Mouse (Mus musculus): ENCODE measurements around the gene Snx18. TPM values are rescaled to one million over a fixed set of nuclear protein-coding genes. Genes with fewer than 3 reads are reported as not detected.
A peak's percentile ranks its signal among the peaks of the same experiment; 100 is the strongest.

Gene Snx18
- polyA plus RNA-seq, 1 experiment = 13.7 TPM

DNA sequence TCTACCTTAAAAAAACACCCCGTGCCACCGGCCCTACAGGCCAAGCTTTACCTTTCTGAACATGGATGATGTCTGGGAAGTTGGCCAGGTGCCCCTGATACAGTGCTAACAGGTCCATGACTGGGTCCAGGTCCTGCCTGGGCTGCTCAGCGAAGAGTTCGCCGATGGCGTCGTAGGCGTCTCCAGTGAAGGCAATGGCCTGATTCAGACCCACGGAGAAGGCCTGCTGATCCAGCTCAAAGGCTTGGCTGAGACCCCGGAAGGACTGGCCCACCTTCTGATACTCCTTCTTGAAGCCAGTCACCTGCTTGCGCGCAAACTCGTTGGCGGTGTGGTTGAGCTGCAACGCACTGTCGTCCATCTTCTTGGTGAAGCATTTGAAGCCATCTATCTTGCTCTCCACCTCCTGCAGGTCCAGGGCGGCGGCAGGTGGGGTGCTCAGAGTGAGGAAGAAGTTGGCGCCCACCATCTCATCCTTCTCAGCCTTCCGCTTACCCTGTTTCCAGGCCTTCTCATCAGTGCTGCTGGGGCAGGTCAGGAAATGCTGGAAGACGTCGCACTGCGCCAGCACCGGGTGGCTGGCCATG lies 1.5 kb downstream of the Snx18 start:
- H3K27me3 ChIP-seq (ENCODE audit: control insufficient read depth, insufficient read depth, low read length) = no peaks in the 10 kb centered on the region
- DNase-seq (ENCODE audit: low read depth in 1 of 2, low spot score in 2 of 2) = peak in 1 of 2 experiments; percentile 14
- H3K4me3 ChIP-seq (ENCODE audit: extremely low read depth, insufficient read depth, insufficient read length) = peak overlapping the region; percentile 90
- peaks cover 13% of the 10 kb centered on the region for H3K4me1 ChIP-seq (ENCODE audit: control insufficient read depth, insufficient read depth, insufficient read length)
- WGBS = 74% methylated on average over 24 of the region's 24 CpGs
- no peak for TF ChIP-seq CTCF (IDR thresholded peaks at IDR 0.05; ENCODE audit: extremely low read depth, insufficient read depth, insufficient read length, insufficient replicate concordance)
- H3K36me3 ChIP-seq (ENCODE audit: control insufficient read depth, insufficient read depth, low read length) = peaks cover 1% of the 10 kb centered on the region; the same call in 1 of the 2 replicates
- H3K27ac ChIP-seq (ENCODE audit: insufficient read depth, low read length) = peak overlapping the region; percentile 56

DNA sequence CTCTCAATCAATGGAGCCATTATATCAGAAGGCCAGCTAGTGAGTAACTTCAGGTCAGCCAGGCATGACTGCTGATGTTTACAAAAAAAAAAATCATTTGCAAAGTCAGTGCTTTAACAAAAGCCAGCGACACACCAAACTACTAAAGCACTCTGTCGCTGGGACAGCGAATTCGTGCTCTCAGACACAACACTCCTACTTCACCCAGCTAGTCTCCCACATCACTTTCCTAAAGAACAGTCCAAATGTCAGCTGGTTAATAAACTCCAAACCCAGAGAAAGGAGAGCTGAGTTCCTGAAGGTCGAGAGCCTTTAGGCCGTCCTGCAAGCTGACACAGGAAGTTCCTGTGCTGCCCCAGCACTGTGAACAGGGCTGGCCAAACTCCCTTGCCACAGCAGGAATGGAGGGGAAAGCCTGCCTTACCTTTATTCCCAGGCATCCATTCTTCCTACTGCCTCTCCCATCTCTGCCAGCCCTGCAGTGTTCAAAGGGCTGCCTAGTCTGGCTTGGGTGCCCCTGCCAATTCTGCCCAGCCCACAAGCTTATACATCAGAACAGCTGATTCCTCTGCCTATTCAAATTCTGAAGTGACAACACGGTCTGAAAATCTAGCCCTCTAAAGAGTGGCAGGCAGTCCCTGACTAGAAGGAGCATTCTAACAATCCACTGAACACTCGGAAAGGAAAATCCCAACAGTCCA lies 2.2 kb downstream of the Snx18 start:
- DNase-seq (ENCODE audit: low read depth in 1 of 2, low spot score in 2 of 2) = no peak
- H3K27me3 ChIP-seq (ENCODE audit: control insufficient read depth, insufficient read depth, low read length) = no peaks in the 10 kb centered on the region
- H3K4me3 ChIP-seq (ENCODE audit: extremely low read depth, insufficient read depth, insufficient read length) = peak overlapping the region; percentile 90
- H3K27ac ChIP-seq (ENCODE audit: insufficient read depth, low read length) = peak overlapping the region; percentile 59
- H3K36me3 ChIP-seq (ENCODE audit: control insufficient read depth, insufficient read depth, low read length) = peaks cover 1% of the 10 kb centered on the region; the same call in 1 of the 2 replicates
- TF ChIP-seq POLR2A (IDR thresholded peaks at IDR 0.05; ENCODE audit: low read depth, low read length) (no peak), CTCF (IDR thresholded peaks at IDR 0.05; ENCODE audit: extremely low read depth, insufficient read depth, insufficient read length, insufficient replicate concordance) (no peak)
- WGBS = 20% methylated on average over 8 of the region's 8 CpGs
- peaks cover 13% of the 10 kb centered on the region for H3K4me1 ChIP-seq (ENCODE audit: control insufficient read depth, insufficient read depth, insufficient read length)

DNA sequence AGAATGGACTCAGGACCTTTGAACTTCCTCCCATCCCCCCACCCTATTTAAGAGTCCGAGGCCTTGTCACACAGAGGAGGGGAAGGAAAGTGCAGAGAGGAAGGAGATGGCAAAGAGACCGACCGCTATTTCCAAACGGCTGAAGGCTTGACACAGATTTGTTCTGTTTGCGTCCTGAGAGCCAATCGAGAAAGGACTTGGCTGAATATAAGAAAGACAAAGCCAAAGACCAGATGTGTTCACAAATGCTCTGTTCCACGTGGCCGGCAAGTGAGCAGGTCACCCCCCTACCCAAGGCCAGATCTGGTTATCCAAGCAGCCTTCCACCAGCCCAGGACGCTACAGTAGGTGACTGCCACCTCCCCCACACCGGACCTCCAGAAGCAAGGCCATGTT lies 2.8 kb downstream of the Snx18 start:
- Histone ChIP-seq H3K36me3 (ENCODE audit: control insufficient read depth, insufficient read depth, low read length) (peaks cover 1% of the 10 kb centered on the region; the same call in 1 of the 2 replicates), H3K4me3 (ENCODE audit: extremely low read depth, insufficient read depth, insufficient read length) (peak overlapping the region; percentile 90), H3K27ac (ENCODE audit: insufficient read depth, low read length) (peak overlapping the region; percentile 59), H3K4me1 (ENCODE audit: control insufficient read depth, insufficient read depth, insufficient read length) (peaks cover 13% of the 10 kb centered on the region), H3K27me3 (ENCODE audit: control insufficient read depth, insufficient read depth, low read length) (no peaks in the 10 kb centered on the region)
- 6% methylated on average over 10 of the region's 10 CpGs for WGBS
- TF ChIP-seq POLR2A (IDR thresholded peaks at IDR 0.05; ENCODE audit: low read depth, low read length) (no peak), CTCF (IDR thresholded peaks at IDR 0.05; ENCODE audit: extremely low read depth, insufficient read depth, insufficient read length, insufficient replicate concordance) (no peak)
- DNase-seq (ENCODE audit: low read depth in 1 of 2, low spot score in 2 of 2) = no peak

DNA sequence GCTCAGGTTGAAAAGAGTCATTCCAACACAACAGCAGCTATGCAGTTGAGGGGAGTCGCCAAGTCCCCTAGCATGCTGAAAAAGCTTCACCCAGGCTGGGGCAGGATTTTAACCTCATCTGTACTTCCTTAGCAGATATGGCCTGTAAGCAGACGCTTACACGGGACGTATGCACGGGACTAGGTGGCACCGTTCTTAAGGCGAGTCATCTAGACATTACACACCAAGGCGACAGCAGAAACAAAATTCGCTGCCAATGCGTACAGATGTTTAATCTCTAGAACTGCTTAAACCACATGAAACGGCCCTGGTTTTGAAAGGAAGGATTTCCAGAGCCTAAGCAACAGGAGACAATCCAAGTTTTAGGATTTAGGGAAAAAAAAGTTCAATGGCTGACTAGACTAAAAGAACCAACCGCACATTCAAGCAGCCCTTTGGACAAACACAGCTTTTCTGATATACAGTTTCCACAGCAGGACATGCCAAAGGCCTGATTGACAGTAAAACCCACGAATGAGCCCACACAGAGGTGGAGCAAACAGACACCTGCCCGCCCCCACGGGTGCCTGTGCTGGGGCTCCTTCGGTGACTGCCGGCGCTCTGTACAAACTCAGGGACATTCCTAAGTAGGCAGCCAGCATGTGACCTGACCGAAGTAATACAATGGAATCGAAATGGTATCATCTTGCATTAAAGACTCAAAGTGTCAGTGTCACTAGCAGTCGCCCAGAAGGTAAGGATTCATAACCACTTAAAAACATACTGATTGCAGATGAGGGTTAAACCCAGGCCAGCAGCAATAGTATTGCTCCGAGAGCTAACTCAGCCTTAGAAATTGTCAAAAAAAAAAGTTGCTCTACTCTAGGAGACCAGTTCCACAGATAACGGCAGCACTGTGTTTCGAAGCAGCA lies 3.5 kb downstream of the Snx18 start:
- WGBS = 13% methylated on average over 24 of the region's 24 CpGs
- peaks cover 13% of the 10 kb centered on the region for H3K4me1 ChIP-seq (ENCODE audit: control insufficient read depth, insufficient read depth, insufficient read length)
- peaks cover 1% of the 10 kb centered on the region; the same call in 1 of the 2 replicates for H3K36me3 ChIP-seq (ENCODE audit: control insufficient read depth, insufficient read depth, low read length)
- no peak for TF ChIP-seq CTCF (IDR thresholded peaks at IDR 0.05; ENCODE audit: extremely low read depth, insufficient read depth, insufficient read length, insufficient replicate concordance)
- TF ChIP-seq POLR2A (IDR thresholded peaks at IDR 0.05; ENCODE audit: low read depth, low read length) = no peak
- H3K4me3 ChIP-seq (ENCODE audit: extremely low read depth, insufficient read depth, insufficient read length) = peak overlapping the region; percentile 90
- H3K27me3 ChIP-seq (ENCODE audit: control insufficient read depth, insufficient read depth, low read length) = no peaks in the 10 kb centered on the region
- H3K27ac ChIP-seq (ENCODE audit: insufficient read depth, low read length) = peak overlapping the region; percentile 59
- DNase-seq (ENCODE audit: low read depth in 1 of 2, low spot score in 2 of 2) = peak; percentile 82 to 83

DNA sequence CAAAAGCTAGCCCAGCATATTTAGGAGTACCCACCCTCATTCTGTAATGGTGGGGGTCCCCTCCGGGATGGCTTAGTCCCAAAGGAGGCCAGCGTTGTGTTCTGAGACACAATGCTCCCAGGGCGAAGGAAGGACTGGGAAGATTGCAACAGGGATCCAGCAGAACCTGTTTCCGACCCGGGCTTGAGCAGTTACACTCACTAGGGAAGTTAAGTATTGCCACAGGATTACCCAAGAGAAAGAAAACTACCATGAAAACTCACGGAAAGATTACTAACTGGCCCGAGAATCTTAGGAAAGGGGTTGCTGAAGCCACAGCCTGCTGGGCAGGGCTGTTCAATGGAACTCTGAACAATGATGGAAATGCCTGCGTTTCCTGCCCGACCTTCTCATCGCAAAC lies 4.5 kb downstream of the Snx18 start:
- DNase-seq (ENCODE audit: low read depth in 1 of 2, low spot score in 2 of 2) = no peak
- peak overlapping the region; percentile 19; the same call in 1 of the 2 replicates for H3K4me3 ChIP-seq (ENCODE audit: extremely low read depth, insufficient read depth, insufficient read length)
- no peak overlapping the region; the same call in 1 of the 2 replicates for H3K27ac ChIP-seq (ENCODE audit: insufficient read depth, low read length)
- TF ChIP-seq POLR2A (IDR thresholded peaks at IDR 0.05; ENCODE audit: low read depth, low read length) = no peak
- no peak for TF ChIP-seq CTCF (IDR thresholded peaks at IDR 0.05; ENCODE audit: extremely low read depth, insufficient read depth, insufficient read length, insufficient replicate concordance)
- peaks cover 1% of the 10 kb centered on the region; the same call in 1 of the 2 replicates for H3K36me3 ChIP-seq (ENCODE audit: control insufficient read depth, insufficient read depth, low read length)
- H3K27me3 ChIP-seq (ENCODE audit: control insufficient read depth, insufficient read depth, low read length) = no peaks in the 10 kb centered on the region
- H3K4me1 ChIP-seq (ENCODE audit: control insufficient read depth, insufficient read depth, insufficient read length) = peaks cover 13% of the 10 kb centered on the region
- WGBS = 75% methylated on average over 10 of the region's 10 CpGs

DNA sequence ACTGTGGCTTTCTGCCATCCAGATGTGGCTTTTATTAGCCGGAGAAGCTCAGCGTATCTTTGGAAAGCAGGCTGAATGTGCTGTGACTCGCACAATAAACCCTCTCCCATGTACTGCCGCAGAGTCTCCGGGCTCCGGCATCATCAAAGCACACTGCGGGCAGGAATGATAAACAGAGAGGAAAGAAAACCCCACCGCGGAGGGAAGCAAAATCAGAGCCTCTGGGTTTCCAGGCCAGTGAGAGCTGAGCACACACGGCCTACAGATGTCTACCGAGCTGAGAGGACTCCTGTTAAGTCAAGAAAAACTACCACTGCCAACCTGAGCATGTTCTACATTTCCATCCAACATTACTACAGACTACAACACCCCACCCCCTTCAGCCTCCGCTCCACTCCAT lies 5.0 kb downstream of the Snx18 start:
- H3K27me3 ChIP-seq (ENCODE audit: control insufficient read depth, insufficient read depth, low read length) = no peaks in the 10 kb centered on the region
- H3K36me3 ChIP-seq (ENCODE audit: control insufficient read depth, insufficient read depth, low read length) = peaks cover 1% of the 10 kb centered on the region; the same call in 1 of the 2 replicates
- no peak for DNase-seq (ENCODE audit: low read depth in 1 of 2, low spot score in 2 of 2)
- no peak overlapping the region for H3K27ac ChIP-seq (ENCODE audit: insufficient read depth, low read length)
- WGBS = 79% methylated on average over 12 of the region's 12 CpGs
- H3K4me3 ChIP-seq (ENCODE audit: extremely low read depth, insufficient read depth, insufficient read length) = no peak overlapping the region
- peaks cover 13% of the 10 kb centered on the region for H3K4me1 ChIP-seq (ENCODE audit: control insufficient read depth, insufficient read depth, insufficient read length)
- TF ChIP-seq CTCF (IDR thresholded peaks at IDR 0.05; ENCODE audit: extremely low read depth, insufficient read depth, insufficient read length, insufficient replicate concordance) (no peak), POLR2A (IDR thresholded peaks at IDR 0.05; ENCODE audit: low read depth, low read length) (no peak)
